Mouse (Mus musculus): ENCODE data around the gene Luzp2. TPM values are rescaled to one million over a fixed set of nuclear protein-coding genes. Genes with fewer than 3 reads are reported as not detected.

Luzp2 gene
- polyA plus RNA-seq, 1 experiment from 2014 or later: 0.38 TPM

- no peak overlapping the region for H3K4me3 ChIP-seq (ENCODE audit: low read depth, low read length)
- no peak for ATAC-seq
- no peak for TF ChIP-seq CTCF (IDR thresholded peaks at IDR 0.05; ENCODE audit: low read depth)
- WGBS: 82% methylated on average over 2 of the region's 2 CpGs
- no peak overlapping the region for H3K9ac ChIP-seq (ENCODE audit: low read depth, low read length)
- no peaks in the 10 kb centered on the region for H3K9me3 ChIP-seq (ENCODE audit: control insufficient read depth)
- H3K4me2 ChIP-seq (replicated peaks; ENCODE audit: low read depth): no peak overlapping the region
- no peaks in the 10 kb centered on the region for H3K27me3 ChIP-seq (replicated peaks; ENCODE audit: control insufficient read depth, insufficient read depth, low read length)
- no peak overlapping the region for H3K27ac ChIP-seq (ENCODE audit: low read depth, low read length)
- H3K36me3 ChIP-seq (ENCODE audit: control insufficient read depth, insufficient read depth): no peaks in the 10 kb centered on the region
- H3K4me1 ChIP-seq (replicated peaks; ENCODE audit: control insufficient read depth, insufficient read depth, low read length): no peaks in the 10 kb centered on the region
Measured at GRCm38 (mm10) chr7:55189496-55189895, 354.2 kb downstream of the Luzp2 start.

DNA sequence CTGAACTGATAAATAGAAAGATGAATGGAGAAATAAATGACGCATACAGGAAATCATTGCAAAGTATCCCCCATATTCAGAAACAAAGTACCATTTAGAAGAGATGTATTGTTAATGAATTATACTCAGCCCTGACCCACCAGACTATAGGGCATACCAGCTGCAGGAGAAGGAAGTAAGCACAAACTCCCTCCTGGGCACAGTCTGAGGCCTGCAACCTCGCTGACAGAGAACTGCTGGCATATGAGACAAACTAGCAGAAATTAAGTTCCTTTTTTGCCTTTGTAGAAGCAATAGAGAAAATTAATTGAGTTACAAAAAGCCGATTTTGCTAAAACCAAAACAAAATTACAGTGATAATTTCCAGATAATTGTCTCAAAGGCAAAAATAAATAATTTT is 355.4 kb downstream of the Luzp2 start:
- no peak for TF ChIP-seq CTCF (IDR thresholded peaks at IDR 0.05; ENCODE audit: low read depth)
- whole genome bisulfite sequencing: 69% methylated on average over 3 of the region's 3 CpGs

DNA sequence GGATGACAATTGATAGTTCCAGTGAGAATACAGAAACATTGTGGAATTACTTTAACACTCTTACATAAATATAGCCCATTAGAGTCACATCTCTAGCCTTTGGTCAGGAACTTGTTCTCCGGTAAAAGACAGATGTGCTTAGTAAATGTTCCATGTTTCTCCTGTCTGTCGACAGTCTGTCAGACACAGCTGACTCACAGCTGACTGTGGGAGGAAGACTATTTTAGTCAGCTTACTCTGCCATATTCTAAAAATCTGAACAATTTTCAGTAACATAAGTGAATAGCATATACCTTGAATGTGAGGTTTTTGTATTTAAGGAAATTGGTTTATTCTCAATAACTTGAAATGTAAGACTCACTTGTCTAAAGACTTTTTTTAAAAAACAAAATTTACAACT is 363.5 kb downstream of the Luzp2 start:
- Histone ChIP-seq H3K4me2 (replicated peaks; ENCODE audit: low read depth) (no peak overlapping the region), H3K27ac (ENCODE audit: low read depth, low read length) (no peak overlapping the region), H3K27me3 (replicated peaks; ENCODE audit: control insufficient read depth, insufficient read depth, low read length) (no peaks in the 10 kb centered on the region), H3K36me3 (ENCODE audit: control insufficient read depth, insufficient read depth) (no peaks in the 10 kb centered on the region), H3K9me3 (ENCODE audit: control insufficient read depth) (no peaks in the 10 kb centered on the region), H3K4me3 (ENCODE audit: low read depth, low read length) (no peak overlapping the region), H3K4me1 (replicated peaks; ENCODE audit: control insufficient read depth, insufficient read depth, low read length) (no peaks in the 10 kb centered on the region), H3K9ac (ENCODE audit: low read depth, low read length) (no peak overlapping the region)
- ATAC-seq: no peak
- no peak for TF ChIP-seq CTCF (IDR thresholded peaks at IDR 0.05; ENCODE audit: low read depth)
- 89% methylated on average over 2 of the region's 2 CpGs for WGBS

More for the DNA sequence above, 355.4 kb downstream of the Luzp2 start:
- no peaks in the 10 kb centered on the region for H3K36me3 ChIP-seq (ENCODE audit: control insufficient read depth, insufficient read depth)
- no peaks in the 10 kb centered on the region for H3K9me3 ChIP-seq (ENCODE audit: control insufficient read depth)
- H3K27me3 ChIP-seq (replicated peaks; ENCODE audit: control insufficient read depth, insufficient read depth, low read length): no peaks in the 10 kb centered on the region
- no peak for ATAC-seq
- no peaks in the 10 kb centered on the region for H3K4me1 ChIP-seq (replicated peaks; ENCODE audit: control insufficient read depth, insufficient read depth, low read length)
- H3K9ac ChIP-seq (ENCODE audit: low read depth, low read length): no peak overlapping the region
- no peak overlapping the region for H3K4me2 ChIP-seq (replicated peaks; ENCODE audit: low read depth)
- H3K27ac ChIP-seq (ENCODE audit: low read depth, low read length): no peak overlapping the region
- no peak overlapping the region for H3K4me3 ChIP-seq (ENCODE audit: low read depth, low read length)

- H3K27ac ChIP-seq (ENCODE audit: low read depth, low read length): no peak overlapping the region
- TF ChIP-seq CTCF (IDR thresholded peaks at IDR 0.05; ENCODE audit: low read depth): no peak
- H3K9ac ChIP-seq (ENCODE audit: low read depth, low read length): no peak overlapping the region
- ATAC-seq: no peak
- H3K36me3 ChIP-seq (ENCODE audit: control insufficient read depth, insufficient read depth): no peaks in the 10 kb centered on the region
- H3K9me3 ChIP-seq (ENCODE audit: control insufficient read depth): no peaks in the 10 kb centered on the region
- H3K4me1 ChIP-seq (replicated peaks; ENCODE audit: control insufficient read depth, insufficient read depth, low read length): no peaks in the 10 kb centered on the region
- no peak overlapping the region for H3K4me2 ChIP-seq (replicated peaks; ENCODE audit: low read depth)
- WGBS: 79% methylated on average over 2 of the region's 2 CpGs
- no peak overlapping the region for H3K4me3 ChIP-seq (ENCODE audit: low read depth, low read length)
- no peaks in the 10 kb centered on the region for H3K27me3 ChIP-seq (replicated peaks; ENCODE audit: control insufficient read depth, insufficient read depth, low read length)
Measured at GRCm38 (mm10) chr7:55222997-55223396, 387.7 kb downstream of the Luzp2 start.

GRCm38 (mm10) chr7:55229407-55229806 is 394.1 kb downstream of the Luzp2 start:
- no peak overlapping the region for H3K9ac ChIP-seq (ENCODE audit: low read depth, low read length)
- H3K27me3 ChIP-seq (replicated peaks; ENCODE audit: control insufficient read depth, insufficient read depth, low read length): no peaks in the 10 kb centered on the region
- no peak for ATAC-seq
- no peaks in the 10 kb centered on the region for H3K9me3 ChIP-seq (ENCODE audit: control insufficient read depth)
- H3K4me2 ChIP-seq (replicated peaks; ENCODE audit: low read depth): no peak overlapping the region
- H3K36me3 ChIP-seq (ENCODE audit: control insufficient read depth, insufficient read depth): no peaks in the 10 kb centered on the region
- H3K27ac ChIP-seq (ENCODE audit: low read depth, low read length): no peak overlapping the region
- no peak for TF ChIP-seq CTCF (IDR thresholded peaks at IDR 0.05; ENCODE audit: low read depth)
- no peak overlapping the region for H3K4me3 ChIP-seq (ENCODE audit: low read depth, low read length)
- no peaks in the 10 kb centered on the region for H3K4me1 ChIP-seq (replicated peaks; ENCODE audit: control insufficient read depth, insufficient read depth, low read length)

Data from intestine, postnatal 0 days (tissue).